In genomic region chr12:73445128-73445527, GRCm38 (mm10) we compare ENCODE assay signal across 13 mouse cellular contexts.
A peak's percentile ranks its signal among the peaks of the same experiment; 100 is the strongest.
DNase-seq lines count a peak whose midpoint lies in the region; ATAC-seq and TF ChIP-seq lines count a peak whose summit lies in the region.
"Had no signal": no experiment of that assay in that cellular context is flagged by ENCODE, and none has a peak within 500 bp of the region (broad histone marks: within the 10 kb centered on the region; RNA-seq: fewer than 3 reads in every experiment).

No protein-coding gene starts in this region.

- 39% methylated on average over 10 of the region's 10 CpGs for WGBS in kidney, adult 2 months
- 52% methylated on average over 10 of the region's 10 CpGs for WGBS in limb, embryonic 11.5 days
- WGBS in forebrain, postnatal 0 days = 63% methylated on average over 10 of the region's 10 CpGs

- no peak for ATAC-seq in limb, embryonic 11.5 days (ENCODE audit: insufficient number of reproducible peaks, low FRiP score, low TSS enrichment, low read depth)
- no peak for ATAC-seq in forebrain, postnatal 0 days
- ATAC-seq: forebrain, embryonic 15.5 days; intestine, postnatal 0 days; midbrain, embryonic 15.5 days had no signal

- no peaks in the 10 kb centered on the region for H3K27me3 ChIP-seq in kidney, adult 2 months (replicated peaks; ENCODE audit: control insufficient read depth, insufficient read depth, low read length)
- no peaks in the 10 kb centered on the region for H3K27me3 ChIP-seq in limb, embryonic 11.5 days (ENCODE audit: control insufficient read depth, insufficient read depth, low read length)
- H3K27me3 ChIP-seq in forebrain, postnatal 0 days (ENCODE audit: insufficient read depth, low read length) = no peaks in the 10 kb centered on the region
- H3K27me3 ChIP-seq: forebrain, embryonic 15.5 days; lung, embryonic 15.5 days; midbrain, embryonic 15.5 days had no signal

- no peak for TF ChIP-seq CTCF in kidney, adult 2 months (conservative IDR thresholded peaks at IDR 0.05; ENCODE audit: insufficient read depth, insufficient read length, low read depth, low read length)
- no peak for TF ChIP-seq CTCF in forebrain, postnatal 0 days (IDR thresholded peaks at IDR 0.05; ENCODE audit: low read depth)

- H3K4me2 ChIP-seq in limb, embryonic 11.5 days (ENCODE audit: low read depth, severe bottlenecking) = no peak overlapping the region
- no peak overlapping the region for H3K4me2 ChIP-seq in forebrain, postnatal 0 days (ENCODE audit: low read depth)
- H3K4me2 ChIP-seq: forebrain, embryonic 15.5 days; lung, embryonic 15.5 days; midbrain, embryonic 15.5 days had no signal

- no peak for DNase-seq in kidney, adult 2 months
- DNase-seq in kidney, postnatal 10 days = no peak
- DNase-seq in thymus, postnatal 14 days = peak; percentile 20
- no peak for DNase-seq in thymus, postnatal 10 days (ENCODE audit: low spot score in 2 of 2)
- DNase-seq in limb, embryonic 11.5 days (ENCODE audit: low spot score) = no peak
- DNase-seq in frontal cortex, postnatal 36 days (ENCODE audit: low spot score in 2 of 2) = no peak
- no peak for DNase-seq in forebrain, postnatal 0 days
- DNase-seq: adrenal gland, postnatal 14 days; heart, postnatal 4 days had no signal

- peaks cover 9% of the 10 kb centered on the region; the same call in 1 of the 2 replicates for H3K4me1 ChIP-seq in kidney, adult 2 months (ENCODE audit: control insufficient read depth, insufficient read depth, low read length)
- peaks cover 21% of the 10 kb centered on the region for H3K4me1 ChIP-seq in limb, embryonic 11.5 days (ENCODE audit: control insufficient read depth, insufficient read depth, low read length)
- H3K4me1 ChIP-seq in forebrain, postnatal 0 days (ENCODE audit: insufficient read depth) = no peaks in the 10 kb centered on the region
- H3K4me1 ChIP-seq: forebrain, embryonic 15.5 days; midbrain, embryonic 15.5 days had no signal

- peak overlapping the region; percentile 23; the same call in 1 of the 2 replicates for H3K4me3 ChIP-seq in kidney, adult 2 months (ENCODE audit: insufficient read depth, low read depth, low read length)
- no peak overlapping the region for H3K4me3 ChIP-seq in limb, embryonic 11.5 days (ENCODE audit: low read depth, low read length)
- no peak overlapping the region for H3K4me3 ChIP-seq in forebrain, postnatal 0 days (ENCODE audit: low read depth, low read length)
- H3K4me3 ChIP-seq: forebrain, embryonic 15.5 days; lung, embryonic 15.5 days; midbrain, embryonic 15.5 days had no signal

- H3K9ac ChIP-seq in limb, embryonic 11.5 days (ENCODE audit: low read length) = no peak overlapping the region
- H3K9ac ChIP-seq in forebrain, postnatal 0 days = no peak overlapping the region
- H3K9ac ChIP-seq: forebrain, embryonic 15.5 days; lung, embryonic 15.5 days; midbrain, embryonic 15.5 days had no signal

- no peaks in the 10 kb centered on the region for H3K36me3 ChIP-seq in kidney, adult 2 months (ENCODE audit: control insufficient read depth, insufficient read depth, low read length)
- H3K36me3 ChIP-seq in limb, embryonic 11.5 days (ENCODE audit: control insufficient read depth, insufficient read depth, low read length) = no peaks in the 10 kb centered on the region
- H3K36me3 ChIP-seq in forebrain, postnatal 0 days (ENCODE audit: insufficient read depth) = no peaks in the 10 kb centered on the region
- H3K36me3 ChIP-seq: forebrain, embryonic 15.5 days; lung, embryonic 15.5 days; midbrain, embryonic 15.5 days had no signal

- TF ChIP-seq POLR2A in kidney, adult 2 months (IDR thresholded peaks at IDR 0.05; ENCODE audit: low read depth, low read length) = no peak

- H3K27ac ChIP-seq in kidney, adult 2 months (ENCODE audit: insufficient read depth, low read depth, low read length) = peak overlapping the region; percentile 61; the same call in 1 of the 2 replicates
- H3K27ac ChIP-seq in limb, embryonic 11.5 days (replicated peaks; ENCODE audit: low read depth, low read length) = peak overlapping the region; percentile 69
- H3K27ac ChIP-seq in forebrain, postnatal 0 days (ENCODE audit: low read depth, low read length) = no peak overlapping the region
- H3K27ac ChIP-seq: forebrain, embryonic 15.5 days; lung, embryonic 15.5 days; midbrain, embryonic 15.5 days had no signal

- no peaks in the 10 kb centered on the region for H3K9me3 ChIP-seq in limb, embryonic 11.5 days (ENCODE audit: control insufficient read depth, low read length)
- no peaks in the 10 kb centered on the region for H3K9me3 ChIP-seq in forebrain, postnatal 0 days (ENCODE audit: low read length)
- H3K9me3 ChIP-seq: forebrain, embryonic 15.5 days; lung, embryonic 15.5 days; midbrain, embryonic 15.5 days had no signal
